Mouse (Mus musculus): ENCODE data around the gene Pcolce.
A peak's percentile ranks its signal among the peaks of the same experiment; 100 is the strongest.
"Not testable (repeated sequence)": the region's sequence is repeated elsewhere in the genome, so short reads cannot be mapped to it uniquely, and the experiment has no call there.

The Pcolce gene

GRCm38 (mm10) chr5:137629306-137629721 lies 15.7 kb upstream of the Pcolce start:
- no peak for DNase-seq

DNA sequence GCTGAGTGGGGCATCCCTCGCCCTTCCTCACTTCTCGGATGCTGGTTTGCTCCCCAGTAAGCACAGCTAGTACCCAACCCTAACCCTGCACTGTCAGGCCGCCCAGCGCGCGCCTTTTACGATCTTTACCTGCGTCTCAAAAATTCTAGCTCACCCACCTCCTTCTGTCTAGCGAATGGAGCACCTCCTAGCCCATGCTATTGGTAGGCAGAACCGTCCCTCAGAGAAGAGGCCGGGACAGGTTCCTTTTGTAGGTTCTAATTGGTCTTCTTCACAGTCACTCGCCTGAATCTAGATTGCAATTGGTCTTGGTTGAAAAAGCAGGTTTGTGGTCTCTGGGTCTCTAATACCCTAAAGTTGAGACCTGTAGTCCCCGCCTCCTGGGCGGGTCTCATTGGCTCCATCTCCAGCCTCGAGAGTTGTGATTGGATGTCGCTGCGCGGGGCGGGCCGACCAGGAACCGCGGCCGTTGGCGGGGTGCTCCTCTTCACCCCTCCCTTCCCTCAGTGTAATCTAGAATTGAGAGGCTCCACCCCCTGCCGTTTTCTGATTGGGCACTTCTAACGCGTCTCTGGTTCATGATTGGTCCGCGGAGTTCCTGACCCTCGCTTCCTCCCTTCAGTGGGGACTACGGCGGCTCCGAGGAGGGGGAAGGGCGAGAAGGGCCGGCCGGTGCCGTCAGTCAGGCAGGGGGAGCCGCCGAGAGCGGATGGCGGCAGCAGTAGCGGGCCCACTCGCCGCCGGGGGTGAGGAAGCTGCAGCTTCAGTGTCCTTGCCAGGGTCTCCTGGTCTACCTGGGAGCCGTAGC lies 15.1 kb upstream of the Pcolce start, which contains the start of the genes Fbxo24, Lrch4 and Gm20605:
Fbxo24 (minus strand) TSS at position 505 of the 808 bp plus-strand sequence.
Lrch4 (plus strand) TSS at position 624 of the 808 bp plus-strand sequence.
Gm20605 (plus strand) TSS at position 678 of the 808 bp plus-strand sequence.
- peak; percentile 100 for DNase-seq

DNA sequence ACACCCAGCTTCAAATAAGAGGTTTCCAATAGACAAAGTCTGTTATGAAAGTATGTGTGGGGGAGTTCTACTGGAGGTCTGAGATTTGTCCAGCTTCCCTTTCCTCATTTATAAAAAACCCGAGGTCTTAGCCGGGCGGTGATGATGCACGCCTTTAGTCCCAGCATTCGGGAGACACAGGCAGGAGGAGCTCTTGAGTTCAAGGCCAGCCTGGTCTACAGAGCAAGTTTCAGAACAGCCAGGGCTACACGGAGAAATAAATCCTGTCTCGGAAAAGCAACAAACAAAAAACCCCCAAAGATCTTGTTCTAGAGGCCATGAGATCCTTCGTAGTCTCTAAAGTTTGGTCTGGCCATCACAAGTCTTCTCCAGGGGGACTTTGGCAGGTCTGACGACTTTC lies 14.4 kb upstream of the Pcolce start:
- DNase-seq: no peak

DNA sequence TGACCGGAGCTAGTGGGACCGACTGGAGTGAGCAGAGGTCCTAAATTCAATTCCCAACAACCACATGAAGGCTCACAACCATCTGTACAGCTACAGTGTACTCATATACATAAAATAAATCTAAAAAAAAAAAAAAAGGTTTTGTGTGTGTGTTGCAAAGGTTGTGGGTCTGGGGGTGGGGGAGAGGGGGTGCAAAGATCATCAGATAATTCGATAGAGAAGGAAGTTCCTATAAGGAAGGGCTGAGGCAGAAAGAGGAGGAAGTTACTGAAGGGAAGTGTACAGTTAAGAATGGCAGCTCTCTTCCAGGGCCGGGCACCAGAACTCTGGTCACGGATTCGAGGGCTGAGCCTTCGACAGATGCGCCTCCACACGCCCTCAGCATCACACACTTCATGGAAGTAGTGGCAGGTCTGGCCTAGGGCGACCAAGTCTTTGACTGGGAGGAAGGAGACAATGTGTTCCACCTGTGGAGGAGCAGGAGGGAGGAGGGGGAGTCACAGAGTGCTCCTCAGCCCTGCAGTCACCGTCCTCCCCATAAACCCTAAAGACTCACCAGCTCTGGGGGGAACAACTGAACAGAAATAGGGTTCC lies 10.4 kb upstream of the Pcolce start:
- no peak for DNase-seq

GRCm38 (mm10) chr5:137615347-137615746 lies 1.8 kb upstream of the Pcolce start:
- DNase-seq: no peak

DNA sequence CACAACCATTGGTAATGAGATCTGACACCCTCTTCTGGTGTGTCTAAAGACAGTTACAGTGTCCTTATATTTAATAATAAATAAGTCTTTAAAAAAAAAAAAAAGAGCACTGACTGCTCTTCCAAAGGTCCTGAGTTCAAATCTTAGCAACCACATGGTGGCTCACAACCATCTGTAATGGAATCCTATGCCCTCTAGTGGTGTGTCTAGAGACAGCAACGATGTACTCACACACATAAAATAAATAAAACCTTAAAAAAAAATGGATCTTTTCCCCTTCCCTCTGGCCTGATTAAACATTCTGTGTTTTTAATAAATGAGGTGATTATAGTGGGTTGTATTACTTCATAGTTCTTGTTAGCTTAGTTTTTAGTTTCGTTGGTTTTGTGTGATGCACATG lies 1.3 kb upstream of the Pcolce start:
- not testable (repeated sequence) for DNase-seq

DNA sequence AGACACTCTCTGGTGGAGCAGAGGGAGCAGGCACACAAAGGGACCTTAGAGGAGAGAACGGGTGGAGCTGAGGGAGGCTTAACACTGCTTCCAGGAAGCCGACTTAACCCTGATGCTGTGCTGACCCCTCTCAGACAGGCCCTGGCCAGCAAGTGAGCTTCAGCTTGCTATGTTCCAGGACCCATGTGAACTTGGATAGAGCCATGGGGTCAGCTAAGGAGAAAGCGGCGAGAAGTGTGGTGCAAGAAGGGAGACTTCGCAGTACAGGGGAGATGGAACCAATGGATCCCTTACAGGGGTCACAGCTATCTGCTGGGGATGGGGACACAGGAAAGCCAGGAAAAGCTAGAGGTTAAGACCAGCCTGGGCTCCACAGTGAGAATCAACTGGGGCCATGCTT lies 508 bp downstream of the Pcolce start:
- no peak for DNase-seq

DNA sequence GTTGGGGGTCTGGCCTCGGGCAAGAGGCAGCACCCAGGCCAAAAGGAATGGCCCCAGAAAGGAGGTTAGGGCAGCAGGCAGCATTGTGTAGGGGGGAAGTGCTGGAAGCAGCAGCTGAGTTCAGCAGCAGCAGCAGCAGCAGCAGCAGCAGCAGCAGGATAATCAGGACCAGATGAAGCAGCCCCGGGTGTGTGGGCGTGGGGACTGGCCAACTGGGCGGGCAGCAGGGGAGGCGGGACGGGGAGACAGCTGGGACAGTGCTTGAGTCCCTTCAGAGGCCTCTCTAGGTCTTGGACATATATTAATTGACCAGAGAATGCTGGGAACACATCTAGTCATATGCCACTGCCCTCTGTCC lies 2.4 kb downstream of the Pcolce start:
- DNase-seq: no peak

DNA sequence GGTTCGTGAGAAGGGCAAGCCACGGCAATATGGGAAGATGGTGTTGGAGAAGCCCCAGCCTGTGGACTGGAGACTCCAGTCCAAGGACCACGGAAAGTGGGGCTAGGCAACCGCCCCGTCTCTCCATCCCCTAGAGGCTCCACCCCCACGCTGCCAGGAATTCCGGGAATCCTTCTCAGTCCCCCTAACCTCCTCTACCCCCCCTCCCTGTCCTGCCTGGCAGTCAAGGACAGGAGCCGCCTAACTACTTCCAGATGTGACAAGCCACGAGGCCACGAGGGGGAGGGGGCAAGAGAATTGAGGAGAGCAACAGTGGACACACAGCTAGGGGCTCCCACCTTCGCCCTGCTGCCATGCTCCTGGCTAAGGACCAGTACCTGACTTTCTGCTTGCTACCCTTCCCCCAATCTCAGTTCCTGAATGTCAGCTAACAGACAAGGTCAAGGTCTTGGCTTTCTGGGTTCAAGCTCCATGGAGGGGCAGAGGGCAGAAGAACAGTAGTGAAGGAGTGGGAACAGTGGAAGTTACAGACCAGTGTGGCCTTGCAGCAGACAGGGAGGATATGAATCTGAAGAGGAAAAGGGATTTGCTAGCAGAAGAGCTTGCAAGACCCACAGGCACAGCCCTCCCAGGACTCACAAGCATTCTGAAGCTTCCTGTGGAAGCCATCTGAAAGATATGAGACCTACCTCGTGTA lies 2.9 kb downstream of the Pcolce start:
- no peak for DNase-seq

DNA sequence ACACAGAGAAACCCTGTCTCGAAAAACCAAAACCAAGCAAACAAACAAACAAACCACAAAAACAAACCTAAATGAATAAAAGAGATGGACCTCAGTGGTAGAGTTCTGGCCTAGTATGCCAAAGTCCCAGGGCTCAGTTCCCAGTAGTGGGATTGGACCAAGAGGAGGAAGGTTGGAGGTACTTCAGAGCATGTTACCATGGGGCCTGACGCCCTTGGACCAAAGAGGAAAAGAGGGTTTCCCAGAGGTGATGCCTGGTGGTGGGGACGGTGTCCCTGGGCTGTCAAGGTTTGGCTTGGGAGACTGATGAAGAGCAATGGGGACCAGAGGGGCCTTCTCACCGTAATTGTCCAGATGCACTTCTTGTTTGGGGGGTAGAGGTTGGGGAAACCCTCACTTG lies 3.5 kb downstream of the Pcolce start:
- no peak for DNase-seq

GRCm38 (mm10) chr5:137609292-137609691 lies 4.3 kb downstream of the Pcolce start:
- no peak for DNase-seq

- DNase-seq: no peak
These were observed 4.9 kb downstream of the Pcolce start for GRCm38 (mm10) chr5:137608654-137609190.

DNA sequence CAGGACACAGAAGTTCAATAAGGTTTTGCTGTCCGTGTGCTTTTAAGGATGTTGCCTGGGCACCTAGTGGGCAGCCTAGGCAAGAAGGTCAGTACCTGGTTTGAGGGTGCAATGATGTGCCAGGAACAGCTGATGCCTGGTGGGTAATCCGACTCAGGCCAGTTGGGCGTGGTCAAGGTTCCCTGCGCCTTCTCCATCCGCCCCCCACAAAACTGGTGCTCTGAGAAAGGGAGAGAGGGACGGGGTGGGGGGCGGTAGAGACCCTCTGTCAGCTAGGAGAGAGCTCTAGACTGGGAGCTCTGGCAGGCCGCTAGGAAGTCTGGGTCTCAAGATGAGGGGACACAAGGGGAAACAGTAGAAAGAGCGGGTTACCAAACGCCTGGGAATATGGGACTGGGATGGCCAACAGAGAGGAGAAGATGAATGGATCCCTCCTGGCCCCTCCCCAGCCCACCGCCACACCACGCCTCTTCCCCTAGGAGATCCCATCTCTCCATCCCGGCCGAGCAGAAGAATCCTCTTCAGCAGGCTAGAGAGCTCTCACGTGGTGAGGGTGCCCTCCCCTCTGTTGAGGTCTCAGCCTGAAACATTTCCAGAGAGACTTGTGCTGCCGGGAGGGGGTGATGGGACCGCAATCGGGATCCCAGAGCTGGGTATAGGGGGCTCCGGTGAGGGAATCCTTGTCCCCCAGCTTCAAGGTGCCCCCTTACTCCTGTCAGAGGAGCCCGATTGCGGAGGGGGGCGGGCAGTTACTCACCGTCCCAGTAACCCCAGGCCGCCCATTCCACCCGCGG lies 5.5 kb downstream of the Pcolce start:
- DNase-seq: no peak

GRCm38 (mm10) chr5:137601365-137601729 lies 12.2 kb downstream of the Pcolce start:
- no peak for DNase-seq

DNA sequence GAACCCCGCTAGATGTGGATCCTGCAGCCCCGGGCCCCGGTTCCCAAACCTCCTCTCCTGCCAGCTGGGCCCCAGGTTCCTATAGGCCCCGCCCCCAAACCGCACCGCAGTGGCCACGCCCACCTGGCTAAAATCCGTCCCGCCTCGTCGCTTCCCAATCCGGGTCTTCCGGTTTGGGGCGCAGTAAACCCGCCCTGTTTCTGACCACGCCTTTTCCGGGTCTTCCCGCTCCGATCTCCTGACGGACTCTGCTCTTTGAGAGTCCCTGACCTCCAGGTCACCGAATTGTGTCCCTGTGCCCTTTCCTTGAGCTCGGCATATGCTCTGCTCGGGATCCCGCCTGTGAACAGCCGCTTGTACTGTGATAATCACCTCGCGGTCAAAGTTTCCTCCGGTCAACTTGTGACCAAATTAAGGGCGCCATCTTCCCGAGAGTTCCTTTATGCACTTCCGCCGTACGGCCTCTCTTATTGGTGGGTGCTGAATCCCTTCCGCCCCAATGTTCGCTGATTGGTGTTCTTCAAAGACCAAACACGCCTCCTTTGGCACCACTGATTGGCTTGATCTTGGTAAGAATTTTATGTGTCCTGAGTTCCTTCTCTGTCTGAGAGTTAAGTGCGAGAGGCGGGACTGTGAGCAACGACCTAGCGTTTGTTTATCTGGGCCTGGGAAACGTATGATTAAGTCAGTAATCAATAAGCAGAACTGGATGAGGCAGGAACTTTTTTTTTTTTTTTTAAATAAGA lies 12.8 kb downstream of the Pcolce start, which contains the start of gene Mospd3:
Mospd3 (minus strand) TSS at position 440 of the 746 bp plus-strand sequence.
- DNase-seq: peak; percentile 96

GRCm38 (mm10) chr5:137600281-137600618 lies 13.3 kb downstream of the Pcolce start:
- no peak for DNase-seq

DNA sequence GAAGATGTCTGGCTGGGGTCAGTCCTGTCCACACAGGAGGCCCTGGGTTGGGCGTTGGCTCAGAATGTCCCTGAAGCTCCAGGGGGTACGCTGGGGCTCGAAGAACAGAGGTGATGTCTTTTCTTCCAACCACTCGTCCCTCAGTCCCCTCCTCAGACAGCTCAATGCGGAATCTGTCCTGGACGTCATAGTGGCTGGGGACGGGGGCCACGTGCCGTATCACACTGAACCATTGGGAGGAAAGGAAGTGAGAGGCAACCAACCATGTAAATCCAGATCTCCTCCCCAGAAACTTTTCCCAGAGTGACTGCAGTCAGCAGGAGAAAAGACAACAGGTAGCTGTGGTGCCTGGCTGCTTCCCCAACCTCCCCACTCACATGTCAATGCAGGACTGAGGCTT lies 14.0 kb downstream of the Pcolce start:
- DNase-seq: no peak

DNA sequence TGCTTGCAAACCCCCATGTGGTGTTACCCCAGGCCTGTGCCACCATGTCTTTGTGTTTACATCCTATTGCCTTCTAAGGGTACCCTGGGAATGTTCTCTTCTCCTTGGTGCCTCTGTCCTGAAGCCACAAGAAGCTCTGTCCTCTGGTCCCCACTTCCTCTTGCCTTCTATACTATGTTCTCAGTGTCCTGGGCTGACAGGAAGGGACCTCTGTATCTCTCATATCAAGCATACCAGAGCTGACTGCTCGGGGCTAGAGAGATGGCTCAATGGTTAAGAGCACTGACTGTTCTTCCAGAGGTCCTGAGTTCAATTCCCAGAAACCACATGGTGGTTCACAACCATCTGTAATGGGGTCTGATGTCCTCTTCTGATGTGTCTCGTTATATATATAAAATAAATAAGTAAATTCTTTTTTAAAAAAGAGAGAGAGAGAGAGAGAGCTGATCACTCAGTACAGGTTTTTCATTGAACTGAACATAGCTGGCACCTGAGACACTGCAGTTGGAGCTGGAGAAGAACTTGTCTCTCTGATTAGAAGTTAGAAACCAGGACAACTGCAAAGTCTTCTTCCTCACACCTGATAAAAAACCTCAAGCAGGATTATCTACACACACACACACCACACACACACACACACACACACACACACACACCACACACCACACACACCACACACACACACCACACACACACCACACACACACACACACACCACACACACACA lies 15.3 kb downstream of the Pcolce start:
- DNase-seq: no peak

DNA sequence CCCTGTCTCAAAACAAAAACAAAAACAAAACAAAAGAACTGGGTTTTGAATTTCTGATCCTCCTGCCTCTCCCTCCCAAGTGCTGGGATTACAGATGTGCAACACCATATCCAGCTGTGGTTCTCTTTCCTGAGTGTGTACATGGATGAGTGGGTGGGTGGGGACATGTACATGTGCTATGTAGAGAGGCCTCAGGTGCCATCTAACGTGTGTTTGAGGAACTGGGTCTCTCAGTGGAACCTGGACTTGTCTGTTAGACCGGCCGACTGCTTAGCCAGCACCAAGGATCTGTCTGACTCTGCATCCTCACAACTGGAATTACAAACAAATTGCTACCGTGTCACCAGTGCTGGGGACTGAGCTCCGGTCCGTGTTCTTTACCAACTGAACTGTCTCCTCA lies 16.0 kb downstream of the Pcolce start:
- no peak for DNase-seq

DNA sequence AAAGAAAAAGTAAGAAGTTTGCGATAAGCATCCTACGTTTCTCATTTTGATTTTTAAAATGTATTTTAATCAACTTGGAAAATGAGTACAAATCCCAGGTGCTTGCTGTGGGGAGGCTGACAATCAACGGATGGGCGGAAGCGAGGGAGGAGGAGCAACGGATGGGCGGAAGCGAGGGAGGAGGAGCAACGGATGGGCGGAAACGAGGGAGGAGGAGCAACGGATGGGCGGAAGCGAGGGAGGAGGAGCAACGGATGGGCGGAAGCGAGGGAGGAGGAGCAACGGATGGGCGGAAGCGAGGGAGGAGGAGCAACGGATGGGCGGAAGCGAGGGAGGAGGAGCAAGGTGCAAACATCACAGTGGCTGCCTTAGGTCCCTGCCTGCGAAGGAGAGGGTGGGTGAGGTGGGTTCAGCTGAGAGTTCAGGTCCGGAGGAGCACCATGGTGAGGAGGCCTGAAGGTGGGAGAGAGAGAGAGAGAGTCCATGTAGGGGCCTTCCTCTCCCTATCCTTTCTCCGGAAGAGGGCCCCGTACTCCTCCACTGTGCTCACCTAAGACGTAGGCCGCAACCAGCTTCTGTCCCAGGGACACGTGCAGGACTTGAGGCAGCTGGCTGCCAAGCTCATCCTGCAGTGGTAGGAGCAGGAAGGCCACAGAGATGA lies 16.9 kb downstream of the Pcolce start:
- DNase-seq: no peak

DNA sequence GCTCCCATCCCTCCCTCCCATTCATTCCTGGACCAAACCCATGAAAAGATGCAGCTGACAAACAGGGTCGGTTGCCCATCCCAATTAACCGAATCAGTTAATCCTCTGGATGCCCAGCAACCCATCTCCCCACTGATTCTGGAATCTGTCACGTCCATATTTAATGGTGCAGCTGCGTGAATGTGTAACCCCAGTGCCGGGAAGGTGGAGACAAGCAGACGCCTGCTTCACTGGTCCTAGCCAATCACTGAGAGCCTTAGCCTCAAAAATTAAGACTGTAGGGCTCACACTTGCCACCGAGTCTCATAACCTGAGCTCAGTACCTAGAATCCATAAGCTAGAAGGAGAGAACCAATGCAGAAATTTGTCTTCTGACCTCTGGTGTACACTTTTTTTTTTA lies 17.7 kb downstream of the Pcolce start:
- DNase-seq: no peak
